Mouse (Mus musculus): ENCODE measurements around the gene Olfr1129. TPM values are rescaled to one million over a fixed set of nuclear protein-coding genes. Genes with fewer than 3 reads are reported as not detected.
"Not testable (repeated sequence)": the region's sequence is repeated elsewhere in the genome, so short reads cannot be mapped to it uniquely, and the experiment has no call there.

Gene Olfr1129
- total RNA-seq (2012; rRNA removed) (not detected in 2 replicates), total RNA-seq (2014; rRNA removed) (not detected in 2 replicates), polyA plus RNA-seq (2012; ENCODE audit: insufficient read length, low read depth) (0.17 TPM in 1 of 2 replicates, not detected in the other)

- H3K36me3 ChIP-seq (replicated peaks in 1 of 2; ENCODE audit: control insufficient read depth in 1 of 2, insufficient read depth in 1 of 2, low read length in 1 of 2); DNase-seq (ENCODE audit: extremely low read depth); H3K79me2 ChIP-seq (replicated peaks; ENCODE audit: control insufficient read depth, extremely low read depth, insufficient read depth, poor library complexity, severe bottlenecking); H3K4me2 ChIP-seq (ENCODE audit: insufficient read depth, low read depth, poor library complexity, severe bottlenecking); H3K4me1 ChIP-seq (ENCODE audit: control insufficient read depth in 1 of 2, insufficient read depth in 2 of 2); H3K27me3 ChIP-seq (replicated peaks); dilution Hi-C loops (cut with MboI; ENCODE audit: extremely low pct_ligation_motif_present, extremely low pct_unique_long_range_greater_than_20kb, low sequenced_read_pairs); in situ Hi-C loops (cut with MboI; ENCODE audit: low pct_ligation_motif_present, low pct_unique_long_range_greater_than_20kb, low sequenced_read_pairs); H3K4me3 ChIP-seq (replicated peaks in 1 of 3; ENCODE audit: low read depth in 2 of 3, low read length in 2 of 3, poor library complexity in 1 of 3); H3K27ac ChIP-seq (ENCODE audit: insufficient read depth, low read depth); H3K9ac ChIP-seq (ENCODE audit: insufficient read depth, low read depth): not testable (repeated sequence)
- H3K9me3 ChIP-seq (replicated peaks; ENCODE audit: low read length): peaks cover 15% of the 10 kb centered on the region
These were observed at the start of gene Olfr1129 for GRCm38 (mm10) chr2:87573602-87574001. Olfr1129 (plus strand) TSS chr2:87573902.

- H3K27ac ChIP-seq (ENCODE audit: insufficient read depth, low read depth); DNase-seq (ENCODE audit: extremely low read depth); H3K36me3 ChIP-seq (replicated peaks in 1 of 2; ENCODE audit: control insufficient read depth in 1 of 2, insufficient read depth in 1 of 2, low read length in 1 of 2); H3K4me1 ChIP-seq (ENCODE audit: control insufficient read depth in 1 of 2, insufficient read depth in 2 of 2); dilution Hi-C loops (cut with MboI; ENCODE audit: extremely low pct_ligation_motif_present, extremely low pct_unique_long_range_greater_than_20kb, low sequenced_read_pairs); H3K9ac ChIP-seq (ENCODE audit: insufficient read depth, low read depth); in situ Hi-C loops (cut with MboI; ENCODE audit: low pct_ligation_motif_present, low pct_unique_long_range_greater_than_20kb, low sequenced_read_pairs); H3K27me3 ChIP-seq (replicated peaks); H3K4me3 ChIP-seq (replicated peaks in 1 of 3; ENCODE audit: low read depth in 2 of 3, low read length in 2 of 3, poor library complexity in 1 of 3); H3K4me2 ChIP-seq (ENCODE audit: insufficient read depth, low read depth, poor library complexity, severe bottlenecking); H3K79me2 ChIP-seq (replicated peaks; ENCODE audit: control insufficient read depth, extremely low read depth, insufficient read depth, poor library complexity, severe bottlenecking): not testable (repeated sequence)
- H3K9me3 ChIP-seq (replicated peaks; ENCODE audit: low read length): peaks cover 14% of the 10 kb centered on the region
These were observed 47.6 kb upstream of the Olfr1129 start for GRCm38 (mm10) chr2:87525899-87526616.

DNA sequence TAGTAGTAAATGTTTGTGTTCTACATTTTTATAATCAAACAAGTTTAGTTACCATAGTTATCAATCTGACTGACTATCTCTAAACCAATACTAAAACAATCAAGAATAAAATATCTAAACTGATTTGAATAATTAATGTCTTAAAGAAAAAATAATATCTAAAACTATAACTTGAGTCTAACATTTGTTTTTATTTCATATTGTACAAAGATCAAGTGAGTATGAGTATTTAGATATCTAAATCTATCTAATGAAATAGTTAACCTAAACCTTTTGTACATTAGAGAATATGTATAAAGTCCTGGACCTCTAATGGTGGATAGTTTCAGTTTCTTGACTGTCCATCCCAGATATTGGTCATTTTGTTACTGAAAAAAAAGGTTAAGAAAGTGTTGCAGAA is 42.2 kb upstream of the Olfr1129 start, which contains the start of gene Olfr153:
Gene Olfr153, plus strand, starts transcription at position 301 of the 400 bp plus-strand sequence.
- no peak within 1 kb of the TSS for H3K9ac ChIP-seq (ENCODE audit: insufficient read depth, low read depth)
- H3K36me3 ChIP-seq (replicated peaks in 1 of 2; ENCODE audit: control insufficient read depth in 1 of 2, insufficient read depth in 1 of 2, low read length in 1 of 2): no peaks in the 10 kb centered on the region
- dilution Hi-C loops (cut with MboI; ENCODE audit: extremely low pct_ligation_motif_present, extremely low pct_unique_long_range_greater_than_20kb, low sequenced_read_pairs) (no loop called here), in situ Hi-C loops (cut with MboI; ENCODE audit: low pct_ligation_motif_present, low pct_unique_long_range_greater_than_20kb, low sequenced_read_pairs) (no loop called here)
- DNase-seq (ENCODE audit: extremely low read depth): no peak
- H3K4me3 ChIP-seq (replicated peaks in 1 of 3; ENCODE audit: low read depth in 2 of 3, low read length in 2 of 3, poor library complexity in 1 of 3): no peak within 1 kb of the TSS
- H3K79me2 ChIP-seq (replicated peaks; ENCODE audit: control insufficient read depth, extremely low read depth, insufficient read depth, poor library complexity, severe bottlenecking): no peaks in the 10 kb centered on the region
- no peak within 1 kb of the TSS for H3K4me2 ChIP-seq (ENCODE audit: insufficient read depth, low read depth, poor library complexity, severe bottlenecking)
- H3K27me3 ChIP-seq (replicated peaks): no peaks in the 10 kb centered on the region
- H3K9me3 ChIP-seq (replicated peaks; ENCODE audit: low read length): peaks cover 11% of the 10 kb centered on the region
- no peak for TF ChIP-seq RAD21 (IDR thresholded peaks at IDR 0.05; ENCODE audit: low read depth, low read length)
- no peak for TF ChIP-seq JUN (IDR thresholded peaks at IDR 0.05; ENCODE audit: insufficient read depth, low read depth, low read length)
- no peak for TF ChIP-seq ELF1 (IDR thresholded peaks at IDR 0.05; ENCODE audit: low read depth, low read length)
- no peak for TF ChIP-seq IRF4 (IDR thresholded peaks at IDR 0.05; ENCODE audit: low read depth, low read length)
- TF ChIP-seq GABPA (IDR thresholded peaks at IDR 0.05; ENCODE audit: insufficient replicate concordance, low read depth, low read length): no peak
- no peak for TF ChIP-seq ZMIZ1 (IDR thresholded peaks at IDR 0.05; ENCODE audit: low read depth, low read length)
- H3K4me1 ChIP-seq (ENCODE audit: control insufficient read depth in 1 of 2, insufficient read depth in 2 of 2): no peaks in the 10 kb centered on the region
- no peak within 1 kb of the TSS for H3K27ac ChIP-seq (ENCODE audit: insufficient read depth, low read depth)

All from CH12.LX (cell line).